Mouse (Mus musculus) ES-Bruce4 (cell line): ENCODE measurements around the gene Myo5c.

ENCODE experiments used
- CTCF ChIP-seq: IDR thresholded peaks from one replicate; pipeline ENCODE4 v1.8.1; 2011; ENCODE audit warnings: low read depth, low read length
- POLR2A ChIP-seq: IDR thresholded peaks from one replicate; pipeline ENCODE4 v1.8.1; 2011; ENCODE audit warnings: low read length; ENCODE audit not compliant: insufficient read depth

- TF ChIP-seq CTCF = no peak
- no peak for TF ChIP-seq POLR2A
These were observed 17.1 kb downstream of the Myo5c start for GRCm38 (mm10) chr9:75248874-75249273.
